Mouse (Mus musculus) MEL (cell line): ENCODE measurements around the gene E130308A19Rik.

Experiments
- BHLHE40 ChIP-seq: IDR thresholded peaks from 2 replicates; pipeline ENCODE4 v1.6.1; 2012; ENCODE audit warnings: low read depth, mild to moderate bottlenecking, inconsistent platforms, low read length, improper control_type of control experiment, borderline replicate concordance
- CTCF ChIP-seq, 3 experiments: IDR thresholded peaks in 2 of 3; conservative IDR thresholded peaks in 1 of 3; 2 replicates each; pipeline ENCODE4 v1.5.1; 2011 to 2012; ENCODE audit warnings: low read length in 3 of 3, low read depth in 2 of 3, mild to moderate bottlenecking in 2 of 3, improper control_type of control experiment in 1 of 3, inconsistent platforms in 1 of 3, mixed read lengths in 1 of 3, moderate library complexity in 1 of 3; ENCODE audit not compliant: control insufficient read depth in 1 of 3, insufficient read depth in 1 of 3, poor library complexity in 1 of 3, severe bottlenecking in 1 of 3
- EP300 ChIP-seq, 2 experiments: IDR thresholded peaks; 2 replicates each; pipeline ENCODE4 v1.6.1; 2011; ENCODE audit warnings: improper control_type of control experiment in 2 of 2, low read length in 2 of 2, low read depth in 1 of 2, mild to moderate bottlenecking in 1 of 2
- HCFC1 ChIP-seq: IDR thresholded peaks from 2 replicates; pipeline ENCODE4 v1.6.1; 2012; ENCODE audit warnings: low read depth, mild to moderate bottlenecking, inconsistent platforms, low read length, improper control_type of control experiment, moderate library complexity
- MAFK ChIP-seq: IDR thresholded peaks from 2 replicates; pipeline ENCODE4 v1.6.1; 2011; ENCODE audit warnings: low read depth, mild to moderate bottlenecking, low read length, improper control_type of control experiment, borderline replicate concordance
- USF2 ChIP-seq, 2 experiments: IDR thresholded peaks; 2 replicates each; pipeline ENCODE4 v1.6.1; 2011 to 2012; ENCODE audit warnings: improper control_type of control experiment in 2 of 2, low read length in 2 of 2, borderline replicate concordance in 1 of 2, inconsistent platforms in 1 of 2, low read depth in 1 of 2, mild to moderate bottlenecking in 1 of 2; ENCODE audit not compliant: insufficient read depth in 1 of 2

- no peak for TF ChIP-seq MAFK
- no peak for TF ChIP-seq HCFC1
- no peak for TF ChIP-seq CTCF (IDR thresholded peaks at IDR 0.05 in 2 of 3, conservative IDR thresholded peaks at IDR 0.05 in 1 of 3; ENCODE audit: control insufficient read depth in 1 of 3, insufficient read depth in 1 of 3, low read depth in 2 of 3, low read length in 3 of 3, poor library complexity in 1 of 3, severe bottlenecking in 1 of 3)
- TF ChIP-seq EP300 (IDR thresholded peaks at IDR 0.05; ENCODE audit: low read depth in 1 of 2, low read length in 2 of 2): no peak
- TF ChIP-seq USF2 (IDR thresholded peaks at IDR 0.05; ENCODE audit: borderline replicate concordance in 1 of 2, insufficient read depth in 1 of 2, low read depth in 1 of 2, low read length in 2 of 2): peak in 1 of 2 experiments; percentile 64; a peak in 2 of 4 replicates
- no peak for TF ChIP-seq BHLHE40
Measured at GRCm38 (mm10) chr4:59675699-59676098, 49.7 kb downstream of the E130308A19Rik start.
